Mouse (Mus musculus): ENCODE data around the gene Vsig2.

Vsig2 gene

DNA sequence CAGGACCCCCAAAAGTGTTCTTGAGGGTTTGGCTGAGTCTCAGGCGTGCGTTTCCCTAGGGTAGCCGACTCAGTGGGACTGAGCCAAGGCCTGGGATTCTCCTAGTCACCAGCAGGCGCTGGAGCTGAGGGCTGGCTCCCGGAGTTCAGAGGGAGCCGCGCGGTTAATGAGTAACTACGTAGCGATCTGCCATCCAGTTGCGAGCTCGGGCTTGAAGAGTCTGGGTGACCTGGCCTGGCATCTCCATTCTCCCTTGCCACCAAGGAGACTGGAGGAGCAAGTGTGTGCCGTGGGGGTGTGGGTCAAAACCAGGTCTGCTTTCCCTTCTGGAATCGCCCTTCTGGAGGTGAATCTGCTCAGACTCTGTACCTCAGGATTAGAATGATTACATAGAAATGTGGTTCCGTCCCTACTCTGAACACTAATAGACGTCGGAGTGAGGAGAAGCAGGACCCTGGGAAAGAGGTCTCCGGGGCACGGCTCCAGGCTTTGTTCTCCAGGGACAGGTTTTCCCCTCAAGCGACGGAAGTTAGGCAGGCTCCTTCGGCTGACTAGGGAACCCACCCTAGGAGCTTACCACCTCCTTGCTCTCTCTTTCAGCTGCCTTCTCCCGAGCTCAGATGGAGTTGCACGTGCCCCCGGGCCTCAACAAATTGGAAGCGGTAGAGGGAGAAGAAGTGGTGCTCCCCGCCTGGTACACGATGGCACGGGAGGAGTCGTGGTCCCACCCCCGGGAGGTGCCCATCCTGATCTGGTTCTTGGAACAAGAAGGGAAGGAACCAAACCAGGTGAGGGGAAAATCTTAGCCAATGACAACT is 8.0 kb upstream of the Vsig2 start:
- DNase-seq (ENCODE audit: low read depth, low spot score), result peak; percentile 70

DNA sequence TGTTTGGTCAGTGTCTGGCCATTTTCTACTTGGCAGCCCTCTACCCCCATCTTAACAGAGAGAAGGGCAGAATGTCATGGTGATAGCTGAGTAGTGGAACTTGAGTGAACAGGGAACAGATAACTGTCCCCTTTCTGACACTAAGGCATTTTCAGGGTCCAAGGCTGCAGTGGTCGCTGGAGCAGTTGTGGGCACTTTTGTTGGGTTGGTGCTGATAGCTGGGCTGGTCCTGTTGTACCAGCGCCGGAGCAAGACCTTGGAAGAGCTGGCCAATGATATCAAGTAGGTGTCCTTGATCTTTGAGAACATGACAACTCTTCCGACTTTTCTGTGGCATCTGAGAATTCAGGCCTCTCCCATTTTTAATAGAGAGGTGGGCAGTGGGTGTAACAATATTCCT is 2.2 kb upstream of the Vsig2 start:
- no peak for DNase-seq (ENCODE audit: low read depth, low spot score)

DNA sequence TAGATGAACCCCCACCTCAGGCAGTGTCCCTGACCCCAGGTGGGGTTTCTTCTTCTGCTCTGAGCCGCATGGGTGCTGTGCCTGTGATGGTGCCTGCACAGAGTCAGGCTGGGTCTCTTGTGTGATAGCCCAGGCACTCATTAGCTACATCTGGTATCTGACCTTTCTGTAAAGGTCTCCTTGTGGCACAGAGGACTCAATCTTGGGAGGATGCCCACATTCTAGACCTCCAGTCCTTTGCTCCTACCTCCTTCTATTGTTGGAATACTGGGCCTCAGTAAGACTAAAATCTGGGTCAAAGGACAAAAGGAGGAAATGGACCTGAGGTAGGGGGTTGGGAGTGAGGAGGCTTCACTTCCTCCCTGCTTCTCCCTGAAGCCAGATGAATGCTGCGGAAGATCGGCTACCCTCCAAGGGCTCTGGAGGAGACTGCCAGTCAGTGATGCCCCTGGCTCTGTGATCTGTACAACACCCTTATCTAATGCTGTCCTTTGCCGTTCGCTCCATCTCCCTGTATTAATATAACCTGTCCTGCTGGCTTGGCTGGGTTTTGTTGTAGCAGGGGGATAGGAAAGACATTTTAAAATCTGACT is 1.3 kb upstream of the Vsig2 start:
- DNase-seq (ENCODE audit: low read depth, low spot score), result no peak

DNA sequence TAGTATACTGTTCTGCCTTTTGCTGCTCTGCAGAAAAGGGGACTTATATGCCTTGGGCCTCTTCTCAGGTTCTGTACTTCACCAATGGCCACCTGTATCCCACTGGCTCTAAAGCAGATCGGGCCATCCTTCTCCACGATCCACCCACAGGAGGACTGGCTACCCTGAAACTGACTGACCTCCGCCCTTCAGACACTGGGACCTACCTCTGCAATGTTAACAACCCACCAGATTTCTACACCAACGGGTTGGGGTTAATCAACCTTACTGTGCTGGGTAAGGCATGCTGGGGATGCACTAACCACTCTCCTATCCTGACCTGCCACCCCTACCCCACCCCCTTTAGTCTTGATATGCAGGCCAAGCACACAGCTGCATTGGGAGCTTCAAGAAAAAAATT is 1.2 kb downstream of the Vsig2 start:
- no peak for DNase-seq (ENCODE audit: low read depth, low spot score)

DNA sequence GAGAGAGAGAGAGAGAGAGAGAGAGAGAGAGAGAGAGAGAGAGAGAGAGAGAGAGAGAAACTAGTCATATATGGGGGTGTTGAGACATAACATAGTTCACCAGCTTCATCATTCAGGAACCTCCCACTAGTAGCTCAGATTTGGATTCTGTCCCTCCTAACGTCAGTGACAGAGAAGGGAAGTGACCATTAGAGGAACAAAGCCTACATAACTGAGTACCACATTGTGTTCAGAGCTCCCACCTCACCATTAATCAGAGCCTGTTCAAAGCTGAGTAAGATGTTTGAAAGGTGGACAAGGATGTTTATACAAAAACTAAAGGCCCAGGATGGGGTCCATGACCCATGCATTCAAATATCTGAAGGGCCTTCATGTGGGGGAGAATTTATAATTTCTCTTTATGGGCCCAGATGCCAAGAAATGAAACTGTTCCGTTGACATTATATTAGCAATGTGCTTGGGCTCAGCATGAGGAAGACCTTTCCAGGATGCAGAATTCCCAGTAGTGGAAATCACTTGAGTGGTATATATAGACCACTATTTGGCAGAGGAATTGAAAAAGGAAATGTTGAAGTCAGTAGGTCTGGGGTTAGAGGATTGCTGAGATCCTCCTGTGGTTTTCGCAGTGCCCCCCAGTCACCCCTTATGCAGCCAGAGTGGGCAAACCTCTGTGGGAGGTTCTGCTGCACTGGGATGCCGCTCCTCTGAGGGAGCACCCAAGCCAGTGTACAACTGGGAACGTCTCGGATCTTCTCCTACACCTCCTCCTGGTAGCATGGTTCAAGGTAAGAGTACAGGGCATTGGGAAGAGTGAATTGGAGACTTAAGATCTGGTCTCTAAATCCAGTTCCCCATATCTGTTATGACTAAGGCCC is 1.9 kb downstream of the Vsig2 start:
- peak; percentile 42 for DNase-seq (ENCODE audit: low read depth, low spot score)

DNA sequence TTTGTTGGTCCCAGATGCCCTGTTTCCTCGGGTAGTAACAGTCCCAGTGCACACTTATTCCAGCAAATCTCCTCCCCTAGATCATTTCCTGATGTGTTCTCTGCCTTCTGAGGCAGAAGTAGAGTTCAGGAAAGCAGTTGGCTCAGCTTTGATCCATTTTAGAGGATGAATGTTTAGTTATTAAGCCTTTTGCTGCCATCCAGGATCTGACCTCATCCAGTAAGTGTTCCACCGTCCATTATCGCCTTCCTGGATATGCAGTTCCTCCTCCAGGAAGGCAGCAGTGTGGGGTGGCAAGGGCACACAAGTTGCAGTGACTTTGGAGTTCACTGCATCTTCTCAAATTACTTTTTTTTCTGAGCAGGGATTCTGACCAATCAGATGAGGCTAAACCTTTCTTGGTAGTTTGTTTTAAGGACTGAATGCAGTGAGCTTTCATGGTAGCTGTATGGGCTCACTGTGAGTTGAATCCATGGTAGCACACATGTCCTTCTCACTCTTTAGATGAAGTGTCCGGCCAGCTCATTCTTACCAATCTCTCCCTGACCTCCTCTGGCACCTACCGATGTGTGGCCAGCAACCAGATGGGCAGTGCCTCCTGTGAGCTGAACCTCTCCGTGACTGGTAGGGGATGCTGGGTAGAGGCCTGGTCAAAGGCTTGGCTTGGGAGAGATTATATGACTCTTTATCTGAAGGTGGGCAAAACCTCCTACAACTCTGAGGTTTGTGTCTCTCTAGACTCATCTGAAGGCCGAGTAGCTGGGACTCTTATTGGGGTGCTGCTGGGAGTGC is 3.0 kb downstream of the Vsig2 start:
- no peak for DNase-seq (ENCODE audit: low read depth, low spot score)

DNA sequence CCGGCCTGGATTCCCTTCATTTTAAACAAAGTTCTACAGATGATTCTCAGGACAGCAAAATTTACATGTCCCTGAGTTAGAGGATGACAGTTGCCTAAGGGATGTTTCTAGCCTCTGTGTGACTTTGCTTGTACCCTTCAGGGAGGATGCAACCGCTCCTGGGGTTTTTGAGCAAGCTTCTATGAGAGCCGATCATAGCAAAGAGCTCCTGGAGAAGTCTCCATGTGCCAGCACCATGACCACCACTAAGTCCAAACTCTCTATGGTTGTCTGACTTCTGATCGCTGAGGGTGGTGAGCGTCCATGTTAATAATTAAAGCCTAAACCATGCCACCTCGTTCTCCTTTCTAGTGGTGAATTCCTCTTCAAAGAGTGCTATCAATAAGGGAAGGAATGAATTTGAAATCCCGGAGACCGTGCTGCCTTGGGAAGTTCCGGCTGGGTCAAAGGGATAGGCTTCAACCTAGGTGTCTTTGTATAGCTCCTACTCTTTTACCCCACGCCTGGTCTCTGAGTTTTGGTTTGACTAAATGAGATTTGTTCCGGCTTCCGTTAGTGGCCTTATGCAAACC is 4.9 kb downstream of the Vsig2 start:
- DNase-seq (ENCODE audit: low read depth, low spot score), result no peak

DNA sequence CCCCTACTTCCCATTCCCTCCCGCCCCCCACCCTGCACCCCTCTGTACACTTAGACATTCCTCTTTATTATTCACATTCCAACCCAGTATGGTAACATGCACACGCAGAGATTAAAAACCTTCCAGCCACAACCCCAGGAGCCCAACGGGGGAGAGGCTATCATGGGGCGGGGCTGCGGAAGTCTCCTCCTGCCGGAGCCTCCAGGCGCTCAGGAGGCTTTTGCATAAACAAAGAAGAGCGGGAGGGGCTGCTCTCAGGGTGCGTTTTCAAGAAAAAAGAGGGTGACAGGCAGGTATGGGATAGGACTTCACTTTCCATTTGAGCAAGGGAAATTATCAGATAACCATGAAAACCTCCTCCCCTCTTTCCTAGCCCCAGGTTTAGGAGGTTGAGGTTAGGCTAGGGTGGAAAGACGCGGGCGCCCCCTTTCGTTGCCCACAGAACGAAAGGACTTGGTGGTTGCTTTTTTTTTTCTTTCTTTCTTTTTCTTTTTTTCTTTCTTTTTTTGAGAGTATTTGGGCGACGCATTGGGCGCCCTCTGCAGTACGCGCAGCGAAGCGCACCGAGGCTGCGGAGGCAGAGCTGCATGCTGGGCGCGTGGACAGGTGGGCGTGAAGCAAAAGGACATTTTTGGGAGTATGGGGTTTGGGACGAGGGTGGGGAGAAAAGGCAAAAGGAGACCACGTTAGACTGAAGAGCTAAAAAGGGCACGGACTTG is 5.6 kb downstream of the Vsig2 start:
- DNase-seq (ENCODE audit: low read depth, low spot score), result peak; percentile 82

DNA sequence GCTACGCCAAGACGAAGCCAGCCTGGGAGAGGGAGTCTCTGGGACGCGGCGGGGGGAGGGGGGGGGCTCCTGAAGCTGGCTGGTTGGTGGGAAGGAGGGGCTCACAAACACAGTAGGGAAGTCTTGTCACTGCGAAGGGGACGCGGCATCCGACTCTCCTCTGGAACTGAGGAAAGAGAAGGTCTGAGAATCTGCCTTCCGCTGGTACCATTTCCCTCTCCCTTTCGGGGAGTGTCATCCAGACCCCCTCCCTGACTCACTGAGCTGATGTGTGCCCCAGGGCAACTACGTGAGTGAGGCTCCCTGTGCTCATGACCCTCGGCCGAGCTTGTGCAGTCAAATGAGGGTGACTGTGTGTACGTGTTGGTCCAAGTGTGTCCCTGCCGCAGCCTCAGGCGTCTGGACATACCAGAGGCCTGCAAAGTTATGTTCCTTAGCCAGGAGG is 6.1 kb downstream of the Vsig2 start:
- no peak for DNase-seq (ENCODE audit: low read depth, low spot score)

DNA sequence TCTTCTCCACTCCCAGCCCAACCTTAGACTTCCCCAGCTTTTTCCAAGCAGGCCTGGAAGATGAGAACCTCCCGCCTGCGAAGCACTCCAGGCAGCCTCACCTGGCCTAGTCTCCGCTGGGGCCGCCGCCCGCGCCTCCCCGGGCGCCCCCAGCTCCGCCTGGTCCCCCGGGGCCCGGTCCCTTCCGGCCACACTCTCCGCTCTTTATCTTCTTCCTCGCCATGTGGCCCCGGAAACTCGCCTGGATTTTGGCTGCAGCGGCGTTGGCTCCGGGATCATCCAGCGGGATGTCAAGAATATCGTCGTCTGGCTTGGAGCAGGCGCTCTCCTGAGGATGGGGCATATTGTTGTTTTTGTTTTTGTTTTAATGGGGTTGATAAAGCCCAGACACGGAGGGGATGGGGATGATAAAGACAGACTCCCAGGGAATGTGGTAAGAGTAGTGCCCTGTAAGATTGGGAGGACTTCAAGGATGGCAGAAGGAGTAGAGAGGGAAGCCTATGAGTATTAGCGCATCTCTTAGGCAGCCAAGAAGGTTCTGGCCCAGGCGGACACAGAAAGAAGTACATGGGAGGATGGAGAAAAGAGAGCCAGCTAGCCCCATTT is 6.9 kb downstream of the Vsig2 start:
- no peak for DNase-seq (ENCODE audit: low read depth, low spot score)

DNA sequence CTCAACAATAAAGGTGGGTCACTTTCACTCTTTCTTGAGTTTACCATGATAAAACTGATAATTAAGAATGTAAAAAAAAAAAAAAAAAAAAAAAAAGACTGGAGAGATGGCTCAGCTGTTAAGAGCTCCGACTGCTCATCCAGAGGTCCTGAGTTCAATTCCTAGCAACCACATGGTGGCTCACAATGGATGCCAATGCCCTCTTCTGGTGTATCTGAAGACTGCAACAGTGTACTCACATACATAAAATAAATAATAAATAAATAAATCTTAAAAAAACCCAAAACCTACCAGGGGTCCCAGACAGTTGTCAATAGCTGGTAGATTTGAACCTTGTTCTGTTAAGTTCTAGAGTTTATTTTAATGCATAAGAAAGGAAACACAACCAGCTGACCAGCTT is 7.8 kb downstream of the Vsig2 start:
- DNase-seq (ENCODE audit: low read depth, low spot score), result peak; percentile 51

DNA sequence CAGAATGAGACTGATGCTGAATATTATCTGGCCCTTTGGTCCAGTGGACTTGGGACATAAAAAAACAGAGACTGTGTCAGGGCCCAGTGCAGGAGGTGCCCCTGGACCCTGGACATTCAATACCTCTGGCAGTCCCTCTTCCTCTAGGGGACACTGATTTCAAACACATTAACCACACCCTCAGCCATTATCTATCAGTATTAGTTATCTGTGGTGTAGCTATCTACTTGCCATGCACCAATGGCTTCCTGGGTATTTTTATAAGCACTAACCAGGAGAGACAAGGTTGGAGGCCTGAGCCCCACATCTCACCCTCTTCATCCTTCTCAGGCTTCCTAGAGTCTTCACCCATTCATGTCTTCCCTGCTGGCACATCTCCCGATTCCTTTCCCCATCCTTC is 11.4 kb downstream of the Vsig2 start:
- DNase-seq (ENCODE audit: low read depth, low spot score), result no peak

DNA sequence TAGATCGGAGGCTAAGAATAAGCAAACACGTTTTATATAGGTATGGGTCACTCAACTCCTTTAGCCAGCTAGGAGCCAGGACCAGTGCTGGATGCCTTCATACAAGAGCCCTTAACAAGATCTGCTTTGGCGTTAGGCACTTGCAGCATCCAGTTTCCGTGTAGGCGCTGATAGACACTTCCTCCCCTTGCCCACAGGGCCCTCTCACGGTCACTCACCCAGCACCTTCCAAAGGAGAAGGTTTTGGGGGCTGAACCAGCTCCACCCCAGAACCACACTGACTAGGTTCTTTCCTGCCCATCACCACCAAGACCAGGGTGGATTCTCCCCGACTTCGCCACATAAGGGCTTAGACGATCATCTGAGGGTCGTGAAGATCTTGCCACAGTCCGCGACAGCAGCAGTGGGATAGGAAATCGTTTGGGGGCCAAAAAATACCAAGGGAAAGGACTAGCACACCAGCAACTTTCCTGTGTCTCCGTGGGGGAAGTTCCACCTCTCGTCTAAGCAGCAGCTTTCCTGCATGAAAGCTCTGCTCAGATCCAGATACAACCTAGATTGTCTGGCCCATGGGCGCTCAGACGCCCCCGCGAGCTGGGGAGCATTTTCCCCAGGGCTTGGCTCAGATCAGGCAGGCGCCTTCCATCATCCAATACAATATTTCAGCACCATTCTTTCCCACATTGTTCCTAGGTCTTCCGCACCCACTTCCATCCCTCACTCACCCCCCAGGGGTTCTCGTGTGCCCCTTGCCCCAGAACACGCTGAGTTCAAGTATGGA is 12.9 kb downstream of the Vsig2 start:
- peak; percentile 53 for DNase-seq (ENCODE audit: low read depth, low spot score)

DNA sequence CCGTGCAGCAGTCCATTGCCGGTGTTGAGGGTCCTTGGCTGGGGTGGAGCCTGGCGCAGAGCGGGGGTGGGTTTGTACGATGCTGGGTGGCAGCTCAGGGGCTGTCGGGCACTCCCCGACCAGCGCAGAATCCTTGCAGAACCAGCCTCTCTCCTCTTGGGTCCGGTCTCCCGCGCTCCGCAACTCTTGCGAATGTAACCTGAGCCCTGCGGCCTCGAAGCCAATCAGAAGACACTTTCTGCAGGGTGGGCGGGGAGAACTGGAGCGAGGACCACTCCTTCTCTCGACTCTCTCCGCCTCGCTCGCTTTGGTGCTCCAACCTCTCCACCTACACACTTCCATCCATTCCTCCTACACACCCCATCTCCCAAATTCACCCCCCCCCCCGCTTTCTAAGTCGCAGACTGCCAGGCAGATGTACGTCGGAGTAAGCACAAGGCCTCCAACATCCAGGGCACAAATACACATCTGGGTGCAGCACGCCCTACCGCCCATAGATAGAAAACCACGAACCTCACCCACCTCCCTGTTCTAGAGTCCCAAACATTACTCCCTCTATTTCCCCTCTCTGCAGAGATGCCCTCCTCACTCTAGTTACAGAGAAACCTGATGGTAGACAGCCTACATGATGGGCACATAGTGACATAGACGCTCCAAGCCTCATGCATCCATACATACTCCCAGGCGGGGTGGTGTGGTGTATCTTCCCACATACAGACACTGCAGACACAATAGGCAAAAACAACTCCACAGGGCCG is 13.7 kb downstream of the Vsig2 start, which contains the start of gene Nrgn:
Gene Nrgn, minus strand, starts transcription at position 369 of the 758 bp plus-strand sequence.
- peak; percentile 95 for DNase-seq (ENCODE audit: low read depth, low spot score)

DNA sequence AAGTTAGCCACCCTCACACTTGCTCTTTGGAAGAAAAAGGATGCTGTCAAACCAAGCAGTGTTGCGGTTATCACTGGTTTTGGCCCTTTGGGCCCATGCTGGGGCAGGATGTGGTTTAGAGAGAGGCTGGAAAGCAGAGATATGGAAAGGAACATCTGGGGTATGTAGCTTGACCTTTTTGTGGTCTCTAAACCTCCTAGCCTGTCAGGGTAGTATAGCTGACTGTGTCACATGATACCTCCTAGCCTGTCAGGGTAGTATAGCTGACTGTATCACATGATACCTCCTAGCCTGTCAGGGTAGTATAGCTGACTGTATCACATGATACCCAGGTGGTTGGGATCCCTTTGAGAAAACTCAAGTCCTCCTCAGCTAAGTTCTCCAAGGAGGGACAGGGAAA is 15.2 kb downstream of the Vsig2 start:
- no peak for DNase-seq (ENCODE audit: low read depth, low spot score)

DNA sequence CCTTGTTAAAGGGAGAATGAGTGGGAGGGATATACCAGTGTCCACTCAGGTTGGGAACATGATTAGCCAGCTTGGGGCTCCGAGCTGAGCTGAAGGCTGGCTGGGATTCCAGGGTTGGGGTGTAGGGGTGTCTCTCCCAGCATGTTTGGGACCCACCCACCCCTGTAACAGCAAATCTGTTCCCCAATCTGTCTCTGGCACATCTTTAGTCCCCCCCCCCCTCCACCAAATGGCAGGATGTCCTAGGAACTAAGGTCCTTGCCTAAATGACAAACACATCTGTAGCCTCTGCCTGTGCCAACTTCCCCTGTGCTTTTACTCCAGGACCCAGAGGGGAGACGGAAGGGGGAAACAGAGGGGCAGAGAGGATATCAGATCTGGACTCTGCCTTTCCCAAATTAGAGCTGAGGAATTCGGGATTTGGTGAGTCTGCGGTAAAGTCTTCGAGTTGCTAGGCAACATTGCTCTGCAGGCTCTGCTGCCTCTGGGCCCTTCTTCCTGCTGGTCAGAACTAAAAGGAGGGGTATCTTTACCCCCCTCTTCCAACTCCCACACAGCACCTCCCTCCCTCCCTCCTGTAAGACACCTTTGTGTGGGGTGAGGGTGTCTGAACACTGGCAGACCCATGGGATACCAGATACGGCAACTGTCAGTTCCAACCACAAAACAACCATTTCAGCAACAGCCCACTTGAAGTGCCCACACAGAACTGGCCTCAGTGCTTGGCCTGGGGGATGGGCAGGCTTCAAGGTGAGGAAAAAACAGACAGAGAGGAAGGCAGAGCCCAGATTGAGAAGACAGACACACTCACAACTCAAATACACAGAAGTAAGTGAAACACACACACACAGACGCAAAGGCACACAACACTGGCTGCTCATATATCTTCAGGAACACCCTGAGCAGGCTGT is 16.0 kb downstream of the Vsig2 start, which contains the start of gene Siae:
Gene Siae, plus strand, starts transcription at position 861 of the 911 bp plus-strand sequence.
- peak; percentile 86 for DNase-seq (ENCODE audit: low read depth, low spot score)

DNA sequence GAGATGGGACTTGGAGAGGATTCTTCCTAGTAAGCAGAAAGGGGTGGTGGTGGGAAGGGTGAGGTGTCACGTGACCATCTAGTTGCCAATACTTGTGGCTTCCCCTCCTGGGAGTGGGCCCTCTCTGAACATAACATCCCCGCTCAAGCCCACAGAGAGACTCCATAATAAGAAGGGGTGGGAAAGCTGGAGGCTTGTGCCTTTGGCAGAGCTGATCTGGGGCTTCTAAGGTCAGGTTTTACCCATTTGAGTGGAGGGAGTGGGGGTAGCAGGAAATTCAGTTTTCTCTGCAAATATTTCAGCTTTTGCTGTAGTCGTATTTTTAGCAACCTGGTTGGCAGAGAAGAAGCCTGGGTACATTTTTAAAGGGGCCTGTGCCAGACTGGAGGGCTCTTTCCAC is 17.3 kb downstream of the Vsig2 start:
- peak; percentile 75 for DNase-seq (ENCODE audit: low read depth, low spot score)

Measured in brain, adult 2 months (tissue).